Mouse (Mus musculus) G1E-ER4 (cell line): Measurements from ENCODE around the gene Srrt. TPM values are rescaled to one million over a fixed set of nuclear protein-coding genes. Genes with fewer than 3 reads are reported as not detected.
A peak's percentile ranks its signal among the peaks of the same experiment; 100 is the strongest.

Experiments used
- GATA1 ChIP-seq: IDR thresholded peaks from one replicate; pipeline ENCODE4 v1.8.0; 2012; ENCODE audit warnings: low read length, inconsistent platforms
- polyA plus RNA-seq: library from polyadenylated mRNA; stranded (reverse); fragments of >175 nt; gene quantifications from 2 replicates; pipeline ENCODE4 v1.2.3, GENCODE M21; 2012

Srrt gene
- polyA plus RNA-seq, 1 experiment = 407 TPM

DNA sequence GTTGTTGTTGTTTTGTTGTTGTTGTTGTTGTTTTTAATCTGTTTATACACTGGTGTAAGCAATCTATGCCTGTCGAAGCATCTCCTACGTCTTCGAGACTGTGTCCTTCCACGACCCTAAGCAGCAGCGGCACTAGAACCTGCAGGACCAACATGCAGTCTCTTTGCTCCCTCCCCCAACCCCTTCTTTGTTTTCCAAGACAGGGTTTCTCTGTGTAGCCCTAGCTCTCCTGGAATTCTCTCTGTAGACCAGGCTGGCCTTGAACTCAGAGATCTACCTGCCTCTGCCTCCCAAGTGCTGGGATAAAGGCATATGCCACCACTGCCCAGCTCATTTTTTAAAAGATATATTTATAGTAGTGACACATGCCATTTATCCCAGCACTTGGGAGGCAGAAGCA, 35.9 kb upstream of the Srrt start:
- no peak for TF ChIP-seq GATA1

DNA sequence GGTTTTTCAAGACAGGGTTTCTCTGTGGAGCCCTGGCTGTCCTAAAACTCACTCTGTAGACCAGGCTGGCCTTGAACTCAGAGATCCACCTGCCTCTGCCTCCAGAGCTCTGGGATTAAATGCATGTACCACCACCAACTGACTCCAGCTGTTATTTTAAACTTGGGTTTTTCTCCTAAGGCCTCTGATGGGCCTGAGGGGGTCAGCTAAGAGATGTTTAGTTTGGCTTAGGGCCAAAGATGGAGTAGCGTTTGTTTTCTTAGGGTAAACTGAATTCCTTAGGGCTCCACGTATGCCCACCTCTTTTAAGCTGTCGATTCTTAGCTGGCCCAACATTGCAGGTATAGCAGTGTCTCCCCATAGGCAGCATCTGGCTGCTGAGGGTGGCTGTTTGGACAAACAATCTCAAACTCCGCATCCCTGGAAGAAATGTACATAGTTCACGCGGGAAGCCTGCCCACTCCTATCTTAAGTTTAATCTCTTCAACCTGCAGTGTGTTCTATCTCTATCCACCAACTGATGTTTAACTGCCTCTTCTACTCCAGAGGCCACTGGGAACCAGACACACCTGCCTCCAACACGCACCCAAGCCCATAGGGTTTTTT, 35.0 kb upstream of the Srrt start:
- TF ChIP-seq GATA1 = no peak

DNA sequence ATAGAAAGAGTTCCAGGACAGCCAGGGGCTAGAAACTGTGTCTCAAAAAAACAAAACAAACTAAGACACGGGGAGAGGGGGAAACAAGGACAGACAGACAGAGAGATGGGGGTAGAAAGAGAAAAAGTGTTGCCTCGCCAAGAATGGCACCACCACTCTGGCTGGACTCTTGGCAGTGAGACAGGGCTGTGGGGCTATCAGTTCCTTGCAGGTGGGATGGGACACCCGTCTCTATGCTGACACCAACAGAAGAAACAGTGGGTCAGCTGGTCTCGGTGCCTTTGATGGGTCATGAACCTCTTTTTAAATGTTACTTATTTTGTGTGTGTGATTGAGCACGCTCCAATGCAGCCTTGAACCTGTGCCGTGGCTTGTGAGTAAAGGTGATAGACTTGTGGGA, 32.7 kb upstream of the Srrt start:
- no peak for TF ChIP-seq GATA1

DNA sequence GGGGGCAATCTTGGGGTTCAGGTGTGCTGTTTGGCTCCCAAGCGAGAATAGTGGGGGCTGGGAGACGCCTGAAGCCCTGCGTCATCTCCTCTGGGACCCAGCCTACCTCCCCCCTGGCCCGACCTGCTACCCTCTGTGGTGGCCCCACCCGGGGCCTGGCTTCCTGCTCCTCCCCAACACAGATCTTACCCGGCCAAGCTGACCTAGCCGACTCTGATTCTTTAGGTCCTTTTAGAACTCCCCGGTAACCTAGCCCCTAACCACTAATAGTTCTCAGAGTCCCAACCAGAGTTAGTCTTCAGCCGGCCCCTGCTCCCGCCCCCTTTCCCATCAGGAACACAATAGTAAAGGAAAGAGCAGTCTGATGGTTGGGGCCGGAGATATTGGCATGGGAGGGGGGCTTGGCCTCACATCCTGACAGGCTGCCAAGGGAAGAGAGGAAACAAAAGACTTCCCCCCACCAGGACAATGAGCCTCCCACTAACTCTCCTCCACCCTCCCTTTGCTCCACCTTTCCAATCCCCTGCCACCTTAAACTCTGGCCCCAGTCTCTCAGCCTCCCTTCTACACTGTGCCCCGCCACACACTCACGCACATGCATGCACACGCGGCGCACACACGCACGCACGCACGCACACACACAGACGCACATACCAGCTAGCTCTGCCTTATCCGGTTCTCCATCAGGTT, 32.0 kb upstream of the Srrt start:
- TF ChIP-seq GATA1 = no peak

DNA sequence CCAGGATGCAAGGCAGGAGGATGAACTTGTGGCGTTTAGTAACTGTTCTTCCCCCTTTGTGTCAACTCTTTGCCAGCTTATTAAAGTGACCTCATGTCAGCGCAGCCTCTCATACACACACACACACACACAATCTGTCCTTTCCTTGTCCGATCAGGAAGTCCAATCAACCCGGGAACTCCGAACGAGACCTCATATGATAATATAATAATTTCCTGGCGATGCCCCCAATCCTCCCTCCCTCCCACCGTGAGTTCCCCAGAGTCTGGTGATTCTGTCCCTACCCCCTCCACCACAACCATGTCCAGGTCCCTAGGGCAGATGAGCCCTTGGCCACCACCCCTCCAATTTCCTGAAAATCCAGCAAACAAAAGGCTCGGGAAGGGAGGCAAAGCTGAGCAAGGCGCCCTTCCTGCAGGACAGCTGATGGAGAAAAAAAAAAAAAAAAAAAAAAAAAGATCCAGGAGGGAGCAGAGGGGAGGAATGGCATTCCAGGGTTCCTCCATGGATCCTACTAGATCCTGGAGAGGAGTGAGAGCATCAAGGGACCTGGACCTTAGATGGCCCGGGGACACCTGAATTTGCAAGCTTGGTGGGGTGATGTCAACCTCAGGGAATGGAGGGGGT, 31.3 kb upstream of the Srrt start:
- no peak for TF ChIP-seq GATA1

DNA sequence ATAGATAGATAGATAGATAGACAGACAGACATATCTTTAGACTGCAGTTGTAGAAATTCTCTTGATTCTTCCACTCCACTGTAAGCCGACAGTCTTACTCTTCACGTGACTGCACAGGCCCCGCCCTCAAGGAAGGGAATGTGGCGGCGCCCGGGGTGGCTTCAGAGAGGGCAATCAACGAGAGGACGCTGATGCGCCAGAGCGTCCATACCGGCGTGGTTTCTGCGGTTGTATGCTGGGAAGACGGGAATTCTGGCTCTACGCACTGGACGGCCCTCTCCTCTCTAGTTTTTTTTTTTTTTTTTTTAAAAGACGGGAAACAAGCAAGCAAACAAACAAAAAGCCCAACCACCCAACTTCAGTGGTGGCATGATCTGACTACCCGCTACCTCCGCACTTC, 30.8 kb upstream of the Srrt start:
- no peak for TF ChIP-seq GATA1

DNA sequence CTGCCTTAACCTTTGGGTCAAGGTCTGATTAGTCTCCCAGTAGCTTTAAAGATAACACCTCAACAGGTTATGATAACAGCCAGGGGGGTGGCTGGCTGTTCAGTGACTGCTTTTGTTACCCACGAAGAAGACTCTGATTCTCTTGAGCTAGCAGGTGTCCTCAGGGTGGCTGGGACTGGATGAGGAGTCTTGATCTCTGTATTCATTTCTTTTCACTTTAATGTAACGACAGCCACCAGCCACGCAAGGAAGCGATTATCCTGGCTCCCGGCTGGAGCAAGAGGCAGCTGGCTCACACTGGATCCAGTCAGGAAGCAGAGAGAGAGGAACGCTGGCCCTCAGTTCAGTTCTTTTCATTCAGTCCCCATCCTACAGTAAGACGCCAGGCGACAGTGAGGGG, 29.7 kb upstream of the Srrt start:
- no peak for TF ChIP-seq GATA1

DNA sequence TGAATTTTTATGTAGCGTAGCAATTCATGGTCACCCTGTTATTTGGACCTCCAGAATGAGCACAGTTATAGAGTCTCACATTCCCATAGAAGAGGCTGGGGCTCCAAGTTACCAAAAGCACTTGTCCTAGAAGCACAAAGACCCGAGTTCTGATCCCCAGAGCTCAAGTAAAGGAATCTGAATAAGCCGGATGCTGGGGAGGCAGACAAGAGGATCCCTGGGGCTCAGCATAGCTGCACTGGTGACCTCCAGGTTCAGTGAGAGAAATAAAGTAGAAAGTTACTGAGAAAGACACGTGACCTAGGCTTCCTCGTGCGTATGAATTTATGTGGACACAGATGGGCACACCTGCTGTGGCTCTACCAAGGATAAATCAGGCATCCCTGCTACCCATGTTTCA, 27.6 kb upstream of the Srrt start:
- no peak for TF ChIP-seq GATA1

DNA sequence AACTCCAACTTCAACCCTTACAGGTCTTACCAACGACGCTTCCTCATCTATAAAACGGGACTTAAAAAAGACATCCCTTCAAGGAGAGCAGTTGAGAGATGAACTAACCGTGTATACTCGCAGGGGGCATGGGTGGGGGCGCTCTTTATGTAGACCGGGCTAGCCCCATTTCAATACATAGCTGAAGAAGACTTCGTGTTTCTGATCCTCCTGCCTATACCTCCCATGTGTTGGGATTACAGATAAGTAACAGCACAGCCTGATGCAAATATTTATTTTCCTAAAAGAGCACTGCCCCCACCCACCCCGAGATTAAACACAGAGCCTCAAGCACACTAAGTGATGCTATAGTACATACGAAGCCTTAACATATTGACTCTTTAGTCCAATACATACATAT, 26.8 kb upstream of the Srrt start:
- no peak for TF ChIP-seq GATA1

DNA sequence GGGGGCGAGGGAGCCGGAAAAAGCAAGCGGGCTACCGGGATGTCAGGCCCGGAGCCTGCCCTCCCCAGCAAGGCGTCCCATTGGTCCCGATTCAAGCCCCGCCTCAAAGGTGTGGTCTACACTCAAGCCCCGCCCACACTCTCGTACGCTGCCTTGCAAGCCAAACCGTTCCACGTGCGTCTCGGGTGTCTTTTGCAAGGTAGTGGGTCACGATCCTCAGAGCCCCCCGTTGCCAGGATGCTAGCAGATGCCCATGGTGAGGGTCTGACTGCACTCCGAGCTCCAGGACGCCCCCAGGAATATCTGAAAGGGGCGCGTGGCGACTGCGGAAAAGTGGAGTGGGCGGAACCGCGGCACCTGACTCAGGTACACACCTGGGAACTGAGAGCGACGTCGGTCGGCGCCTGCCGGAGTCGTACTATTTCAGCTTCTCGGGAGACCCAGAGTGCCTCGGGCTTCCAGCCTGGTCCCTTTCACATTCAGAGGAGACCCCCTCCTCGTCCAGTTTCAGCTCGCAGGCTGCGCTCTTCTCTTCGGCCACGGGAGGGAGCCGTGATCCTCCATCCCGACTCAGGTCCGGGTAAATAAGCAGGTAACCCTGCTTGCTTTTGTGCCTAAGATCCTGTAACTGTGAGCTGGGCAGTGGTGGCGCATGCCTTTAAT, 26.2 kb upstream of the Srrt start, which contains the start of gene Slc12a9:
TSS of gene Slc12a9 (minus strand) at position 86 of the 663 bp plus-strand sequence.
- no peak for TF ChIP-seq GATA1

DNA sequence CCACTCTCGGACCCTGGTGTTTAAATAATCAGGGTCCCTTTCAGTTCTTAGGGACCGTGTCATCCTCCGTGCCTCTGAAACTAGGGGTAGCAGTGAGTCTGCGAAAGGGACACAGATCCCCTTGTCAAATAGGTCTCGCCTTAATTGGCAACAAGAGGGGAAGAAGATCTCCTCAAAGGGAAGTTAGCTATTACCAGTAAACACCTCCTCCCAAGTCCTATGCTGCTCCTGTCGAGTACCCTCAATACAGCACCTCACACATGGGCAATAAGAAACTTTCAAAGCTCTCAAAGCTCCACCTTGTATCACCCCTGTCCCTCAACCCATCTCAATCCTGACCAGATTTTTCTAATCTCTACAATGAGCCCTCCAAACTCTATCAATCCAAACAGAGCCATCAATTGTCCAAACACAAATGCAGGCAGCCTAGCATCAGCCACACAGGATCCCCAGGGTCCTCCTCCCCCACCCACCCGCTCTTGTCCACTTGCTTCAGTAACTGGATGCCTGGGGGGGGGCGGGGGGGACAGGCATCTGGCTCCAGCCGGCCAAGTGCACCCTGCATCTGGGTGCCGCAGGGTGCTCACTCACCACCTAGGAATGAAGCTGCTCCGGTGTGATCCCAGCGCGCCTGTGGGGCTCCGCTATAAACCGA, 25.5 kb upstream of the Srrt start:
- TF ChIP-seq GATA1 = no peak

DNA sequence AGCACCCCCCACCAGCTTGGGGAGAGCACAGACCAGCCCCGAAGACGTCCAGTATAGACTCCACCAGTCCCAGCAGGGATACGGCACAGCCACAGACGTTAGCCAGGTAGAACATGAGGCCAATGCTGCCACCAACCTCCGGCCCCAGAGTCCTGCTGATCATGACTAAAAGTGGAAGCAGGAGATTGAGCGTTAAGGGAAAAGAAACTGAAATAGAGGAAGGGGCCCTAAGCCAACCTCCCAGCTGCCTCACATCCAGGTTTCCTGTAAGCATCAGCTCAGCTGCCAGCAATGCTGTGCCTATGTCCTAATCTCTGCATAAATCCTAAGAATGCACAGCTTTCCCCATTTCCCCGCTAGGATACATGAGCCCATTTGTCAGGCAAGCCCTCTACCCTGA, 23.4 kb upstream of the Srrt start:
- no peak for TF ChIP-seq GATA1

DNA sequence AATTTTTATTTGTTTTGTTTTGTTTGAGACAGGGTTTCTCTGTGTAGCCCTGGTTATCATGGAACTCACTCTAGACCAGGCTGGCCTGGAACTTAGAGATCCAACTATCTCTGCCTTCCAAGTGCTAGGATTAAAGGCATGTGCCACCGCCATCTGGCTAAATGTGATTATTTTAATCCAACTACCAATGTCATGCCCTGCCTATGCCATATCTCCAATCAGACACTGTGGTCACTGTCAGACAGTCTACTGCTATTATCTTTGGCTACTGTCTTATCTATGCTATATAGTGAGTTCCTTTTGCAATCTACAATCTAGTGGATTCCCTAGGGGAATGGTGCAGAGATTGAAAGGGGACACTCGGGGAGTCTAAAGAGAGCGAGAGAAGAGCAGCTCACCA, 13.5 kb upstream of the Srrt start:
- peak; percentile 88 for TF ChIP-seq GATA1

DNA sequence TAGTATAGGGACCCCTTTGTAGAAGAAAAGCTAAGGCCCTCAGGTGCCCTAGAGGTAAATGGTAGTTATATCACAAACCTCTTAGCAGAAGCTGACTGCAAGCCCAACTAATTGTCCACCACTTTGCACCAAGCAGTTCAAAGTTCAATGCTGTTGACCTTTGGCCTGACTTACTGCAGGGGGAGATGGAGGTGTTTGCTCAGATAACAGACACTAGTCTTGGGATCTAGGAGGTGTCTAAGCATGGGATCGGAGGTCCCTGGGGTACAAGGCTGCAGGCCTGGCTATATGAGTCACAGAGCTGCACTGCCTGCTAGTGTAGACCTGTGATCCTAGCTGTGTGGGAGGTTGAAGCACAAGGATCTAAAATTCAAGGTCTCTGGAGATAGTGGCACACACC, 11.1 kb upstream of the Srrt start:
- no peak for TF ChIP-seq GATA1

DNA sequence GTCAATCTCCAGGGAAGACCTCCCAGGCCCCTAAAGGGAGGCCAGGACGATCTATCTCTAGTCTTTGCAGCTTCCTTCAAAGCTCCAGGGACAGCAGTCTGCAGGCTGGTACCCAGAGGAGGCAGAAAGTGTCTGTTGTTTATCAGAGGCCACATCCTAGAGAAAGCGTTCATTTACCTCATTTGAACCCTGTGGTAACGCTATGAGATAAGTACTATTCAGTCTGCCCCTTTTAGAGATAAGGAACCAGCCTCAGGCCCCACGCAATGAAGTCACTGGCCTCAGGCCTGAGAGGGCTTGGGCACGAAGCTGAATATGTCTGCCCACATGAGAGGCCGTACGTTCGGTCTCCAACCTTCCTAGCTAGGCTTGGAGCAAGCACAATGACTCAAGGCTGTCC, 9.9 kb upstream of the Srrt start:
- TF ChIP-seq GATA1 = peak; percentile 90
